Mouse (Mus musculus) ES-Bruce4 (cell line): ENCODE data around the gene Mcm2. TPM values are rescaled to one million over a fixed set of nuclear protein-coding genes. Genes with fewer than 3 reads are reported as not detected.

Experiments
- H3K27ac ChIP-seq: 2 replicates; pipeline ENCODE4 v1.5.1; 2012; ENCODE audit warnings: low read length, inconsistent platforms; ENCODE audit not compliant: insufficient read depth
- H3K27me3 ChIP-seq: 2 replicates; pipeline ENCODE4 v1.6.1; 2012; ENCODE audit warnings: mild to moderate bottlenecking, low read length, inconsistent platforms; ENCODE audit not compliant: control insufficient read depth, poor library complexity, insufficient read depth, severe bottlenecking
- H3K36me3 ChIP-seq: 2 replicates; pipeline ENCODE4 v1.6.1; 2012; ENCODE audit warnings: inconsistent platforms, mild to moderate bottlenecking, low read length, moderate library complexity; ENCODE audit not compliant: control insufficient read depth, poor library complexity, insufficient read depth, severe bottlenecking
- H3K4me1 ChIP-seq: one replicate; pipeline ENCODE4 v1.8.1; 2011; ENCODE audit warnings: low read length; ENCODE audit not compliant: control insufficient read depth, insufficient read depth
- H3K4me3 ChIP-seq: 2 replicates; pipeline ENCODE4 v1.5.1; 2011; ENCODE audit warnings: low read depth, mild to moderate bottlenecking, low read length
- H3K9ac ChIP-seq: 2 replicates; pipeline ENCODE4 v1.6.1; 2012; ENCODE audit warnings: low read depth, mild to moderate bottlenecking, inconsistent platforms; ENCODE audit not compliant: poor library complexity, severe bottlenecking
- H3K9me3 ChIP-seq: replicated peaks from 2 replicates; pipeline ENCODE4 v1.6.1; 2012; ENCODE audit warnings: mild to moderate bottlenecking, low read length, inconsistent platforms; ENCODE audit not compliant: control insufficient read depth, poor library complexity, insufficient read depth, severe bottlenecking
- CTCF ChIP-seq: IDR thresholded peaks from one replicate; pipeline ENCODE4 v1.8.1; 2011; ENCODE audit warnings: low read depth, low read length
- EP300 ChIP-seq: IDR thresholded peaks from 2 replicates; pipeline ENCODE4 v1.6.1; 2011; ENCODE audit warnings: low read depth, low read length; ENCODE audit not compliant: insufficient read depth
- POLR2A ChIP-seq: IDR thresholded peaks from one replicate; pipeline ENCODE4 v1.8.1; 2011; ENCODE audit warnings: low read length; ENCODE audit not compliant: insufficient read depth
- polyA plus RNA-seq: library from polyadenylated mRNA; stranded (reverse); fragments of >200 nt; gene quantifications from 2 replicates; pipeline ENCODE4 v1.2.4, GENCODE M21; 2011; ENCODE audit warnings: low read depth; ENCODE audit not compliant: missing spikeins, insufficient read depth, insufficient read length

The Mcm2 gene
- polyA plus RNA-seq = 117 and 120 TPM in 2 replicates

DNA sequence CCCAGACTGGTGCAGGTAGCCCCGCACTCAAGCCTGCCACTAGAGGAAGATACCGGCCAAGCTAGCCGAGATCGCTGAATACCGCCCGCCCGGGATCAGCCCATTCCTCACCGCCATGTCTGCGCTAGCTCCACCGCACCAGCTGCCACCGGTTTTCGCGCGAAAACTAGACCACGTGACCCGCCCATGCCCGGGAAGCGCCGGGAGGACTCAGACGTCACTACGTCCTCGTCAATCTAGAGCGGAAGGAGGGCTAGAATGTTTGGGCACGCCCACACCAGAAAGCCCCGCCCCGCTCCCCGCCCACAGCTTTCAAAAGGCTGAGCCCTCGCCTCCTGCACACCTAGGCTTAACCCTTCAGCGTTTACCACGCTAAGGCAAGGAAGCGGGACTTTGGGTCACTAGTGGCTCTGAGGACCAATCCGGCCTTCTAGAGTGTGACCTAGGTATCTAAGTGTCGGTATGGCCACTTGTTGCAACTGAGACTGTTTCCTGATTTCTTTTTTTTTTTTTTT lies at the start of gene Mcm2:
Mcm2 (minus strand) TSS at position 247 of the 515 bp plus-strand sequence.
- Histone ChIP-seq H3K9ac (peak within 1 kb of the TSS; percentile 94), H3K36me3 (peaks cover 30% of the 10 kb centered on the region), H3K4me3 (peak within 1 kb of the TSS; percentile 91), H3K9me3 (no peaks in the 10 kb centered on the region), H3K27ac (no peak within 1 kb of the TSS), H3K4me1 (peaks cover 2% of the 10 kb centered on the region), H3K27me3 (no peaks in the 10 kb centered on the region)
- TF ChIP-seq EP300 (peak; percentile 58; the same call in 1 of the 2 replicates), CTCF (no peak), POLR2A (peak; percentile 80)

DNA sequence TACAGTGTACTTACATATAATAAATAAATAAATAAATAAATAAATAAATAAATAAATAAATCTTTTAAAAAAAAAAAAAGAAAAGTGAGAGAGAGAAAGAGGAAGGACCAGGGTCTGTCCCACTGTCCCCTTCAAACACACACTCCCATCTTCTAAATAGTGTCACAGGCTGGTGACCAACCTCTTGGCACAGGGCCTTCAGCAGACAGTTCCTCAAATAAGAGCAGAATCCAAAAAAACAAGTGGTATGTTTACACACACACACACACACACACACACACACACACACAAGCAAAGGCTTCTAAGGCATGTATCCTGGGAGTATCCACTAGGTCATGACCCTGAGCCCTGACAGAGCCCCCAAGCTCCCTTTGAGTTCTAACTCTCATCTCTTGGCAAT lies 49.2 kb upstream of the Mcm2 start:
- Histone ChIP-seq H3K9me3 (no peaks in the 10 kb centered on the region), H3K36me3 (no peaks in the 10 kb centered on the region), H3K27me3 (no peaks in the 10 kb centered on the region), H3K4me1 (no peaks in the 10 kb centered on the region), H3K27ac (no peak overlapping the region), H3K9ac (no peak overlapping the region), H3K4me3 (no peak overlapping the region)
- TF ChIP-seq POLR2A = no peak
- no peak for TF ChIP-seq EP300
- TF ChIP-seq CTCF = no peak

DNA sequence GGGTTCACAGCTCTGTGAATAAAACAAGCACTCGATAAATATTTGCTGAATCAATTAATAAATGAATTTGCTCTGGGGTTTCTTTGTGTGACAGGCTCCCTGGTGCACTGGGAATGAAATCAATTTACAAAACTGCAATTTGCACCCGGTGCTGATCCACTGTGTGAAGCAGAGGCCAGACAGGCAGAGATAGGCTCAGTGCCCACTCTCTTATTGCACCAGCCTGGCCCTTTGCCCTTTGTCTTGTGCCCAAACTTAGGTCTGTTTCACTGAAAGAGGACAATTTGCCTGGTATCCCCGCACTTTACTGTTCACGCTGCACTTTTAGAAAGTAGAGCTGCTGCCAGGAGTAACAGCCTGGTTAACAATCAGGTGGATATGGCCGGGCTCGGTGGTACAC lies 47.9 kb upstream of the Mcm2 start:
- no peaks in the 10 kb centered on the region for H3K36me3 ChIP-seq
- no peak overlapping the region for H3K9ac ChIP-seq
- H3K4me1 ChIP-seq = no peaks in the 10 kb centered on the region
- no peak overlapping the region for H3K4me3 ChIP-seq
- no peaks in the 10 kb centered on the region for H3K9me3 ChIP-seq
- TF ChIP-seq EP300 (no peak), POLR2A (no peak), CTCF (no peak)
- H3K27me3 ChIP-seq = no peaks in the 10 kb centered on the region
- H3K27ac ChIP-seq = no peak overlapping the region

DNA sequence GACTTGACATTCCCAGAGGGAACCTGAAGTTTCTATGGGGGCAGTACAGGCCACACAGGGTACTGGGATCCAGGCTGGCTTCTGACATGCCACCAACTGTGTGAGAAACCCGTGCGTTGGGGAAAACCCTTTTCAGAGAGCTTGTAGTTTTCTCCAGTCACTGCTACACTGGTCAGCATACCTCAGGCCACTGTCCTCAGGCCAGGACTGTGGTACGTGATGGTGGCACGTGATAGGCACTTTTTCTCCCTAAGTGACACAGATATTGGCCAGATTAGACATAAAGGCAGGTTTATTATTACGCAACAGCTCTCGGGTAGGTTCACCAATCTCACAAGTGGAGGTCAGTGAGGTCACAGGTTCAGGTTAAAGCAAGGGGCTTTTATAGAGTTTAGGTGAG lies 45.1 kb upstream of the Mcm2 start:
- TF ChIP-seq EP300 (no peak), CTCF (no peak), POLR2A (no peak)
- H3K36me3 ChIP-seq = no peaks in the 10 kb centered on the region
- H3K4me3 ChIP-seq = no peak overlapping the region
- H3K9ac ChIP-seq = no peak overlapping the region
- H3K27me3 ChIP-seq = no peaks in the 10 kb centered on the region
- no peaks in the 10 kb centered on the region for H3K4me1 ChIP-seq
- no peaks in the 10 kb centered on the region for H3K9me3 ChIP-seq
- no peak overlapping the region for H3K27ac ChIP-seq

DNA sequence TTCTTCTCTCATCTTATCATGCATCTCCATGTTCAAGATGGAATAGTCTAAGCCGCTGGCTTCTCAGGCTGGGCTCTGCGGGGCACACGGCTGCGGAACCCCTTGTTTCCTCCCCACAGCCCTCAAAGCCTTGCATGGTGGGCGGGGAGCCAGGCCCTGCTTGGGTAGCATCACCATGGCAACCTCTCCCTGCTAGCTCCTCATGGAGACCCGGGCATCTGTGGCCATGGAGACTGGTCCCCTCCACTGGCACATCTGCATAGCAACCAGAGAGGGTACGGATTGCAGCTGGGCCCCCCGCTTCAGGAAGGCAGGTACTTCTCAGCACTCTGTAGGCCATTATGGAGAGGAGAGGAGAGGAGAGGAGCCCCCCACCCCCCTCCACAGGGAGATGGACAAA lies 44.0 kb upstream of the Mcm2 start:
- no peak for TF ChIP-seq POLR2A
- TF ChIP-seq EP300 = no peak
- no peak for TF ChIP-seq CTCF
- H3K27me3 ChIP-seq = no peaks in the 10 kb centered on the region
- H3K9me3 ChIP-seq = no peaks in the 10 kb centered on the region
- H3K9ac ChIP-seq = no peak overlapping the region
- no peak overlapping the region for H3K27ac ChIP-seq
- H3K4me1 ChIP-seq = no peaks in the 10 kb centered on the region
- no peaks in the 10 kb centered on the region for H3K36me3 ChIP-seq
- no peak overlapping the region for H3K4me3 ChIP-seq

DNA sequence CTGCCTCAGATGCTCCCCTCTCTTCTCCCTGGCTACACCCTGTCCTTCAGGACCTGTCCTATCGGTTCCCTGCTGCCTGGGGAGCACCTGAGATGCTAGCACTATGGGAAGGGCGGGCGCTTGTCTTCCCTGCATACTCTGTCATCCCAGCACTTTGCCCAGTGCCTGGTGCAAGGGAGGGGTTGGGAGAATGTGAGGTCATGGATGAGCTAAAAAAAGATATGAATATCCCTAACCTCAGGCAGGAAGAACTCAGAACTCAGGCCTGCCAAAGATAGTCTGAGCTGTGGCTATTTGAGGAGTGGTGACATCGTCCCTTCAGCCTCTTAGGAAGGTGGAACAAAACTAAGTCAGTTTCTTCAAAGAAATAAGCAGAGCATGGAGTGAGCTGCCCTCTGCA lies 43.0 kb upstream of the Mcm2 start:
- Histone ChIP-seq H3K9ac (no peak overlapping the region), H3K27me3 (no peaks in the 10 kb centered on the region), H3K4me3 (no peak overlapping the region), H3K9me3 (no peaks in the 10 kb centered on the region), H3K27ac (no peak overlapping the region), H3K4me1 (no peaks in the 10 kb centered on the region), H3K36me3 (no peaks in the 10 kb centered on the region)
- no peak for TF ChIP-seq CTCF
- TF ChIP-seq POLR2A = no peak
- TF ChIP-seq EP300 = no peak
